Mouse (Mus musculus): ENCODE measurements around the gene Oxnad1. TPM values are rescaled to one million over a fixed set of nuclear protein-coding genes. Genes with fewer than 3 reads are reported as not detected.
"Not testable (repeated sequence)": the region's sequence is repeated elsewhere in the genome, so short reads cannot be mapped to it uniquely, and the experiment has no call there.

Oxnad1 gene
- polyA plus RNA-seq, 1 experiment from 2014 or later: 14.5 TPM

- WGBS: 80% methylated on average over 5 of the region's 5 CpGs
- not testable (repeated sequence) for H3K4me3 ChIP-seq; H3K4me2 ChIP-seq (replicated peaks); H3K4me1 ChIP-seq; H3K27me3 ChIP-seq; H3K36me3 ChIP-seq; H3K9me3 ChIP-seq (replicated peaks); H3K9ac ChIP-seq; ATAC-seq (ENCODE audit: low FRiP score); H3K27ac ChIP-seq
Measured at GRCm38 (mm10) chr14:32125256-32125655, 40.1 kb downstream of the Oxnad1 start.

- 83% methylated on average over 5 of the region's 5 CpGs for WGBS
Measured at GRCm38 (mm10) chr14:32128409-32128808, 43.2 kb downstream of the Oxnad1 start.

GRCm38 (mm10) chr14:32131836-32132235, 46.7 kb downstream of the Oxnad1 start:
- no peaks in the 10 kb centered on the region for H3K4me1 ChIP-seq
- H3K4me3 ChIP-seq: no peak overlapping the region
- H3K36me3 ChIP-seq: no peaks in the 10 kb centered on the region
- ATAC-seq (ENCODE audit: low FRiP score): no peak
- no peaks in the 10 kb centered on the region for H3K9me3 ChIP-seq (replicated peaks)
- no peak overlapping the region for H3K4me2 ChIP-seq (replicated peaks)
- H3K27me3 ChIP-seq: no peaks in the 10 kb centered on the region
- whole genome bisulfite sequencing: 93% methylated on average over 4 of the region's 4 CpGs
- H3K9ac ChIP-seq: no peak overlapping the region
- no peak overlapping the region for H3K27ac ChIP-seq

More at GRCm38 (mm10) chr14:32128409-32128808, 43.2 kb downstream of the Oxnad1 start:
- no peak overlapping the region for H3K27ac ChIP-seq
- ATAC-seq (ENCODE audit: low FRiP score): no peak
- H3K4me1 ChIP-seq: no peaks in the 10 kb centered on the region
- no peaks in the 10 kb centered on the region for H3K36me3 ChIP-seq
- no peak overlapping the region for H3K4me2 ChIP-seq (replicated peaks)
- H3K27me3 ChIP-seq: no peaks in the 10 kb centered on the region
- no peaks in the 10 kb centered on the region for H3K9me3 ChIP-seq (replicated peaks)
- no peak overlapping the region for H3K4me3 ChIP-seq
- H3K9ac ChIP-seq: no peak overlapping the region

- Histone ChIP-seq H3K4me1 (no peaks in the 10 kb centered on the region), H3K27me3 (no peaks in the 10 kb centered on the region), H3K9me3 (replicated peaks) (no peaks in the 10 kb centered on the region), H3K4me2 (replicated peaks) (no peak overlapping the region), H3K36me3 (no peaks in the 10 kb centered on the region), H3K4me3 (no peak overlapping the region), H3K27ac (no peak overlapping the region), H3K9ac (no peak overlapping the region)
- WGBS: 81% methylated on average over 2 of the region's 2 CpGs
- no peak for ATAC-seq (ENCODE audit: low FRiP score)
Measured at GRCm38 (mm10) chr14:32134293-32134692, 49.1 kb downstream of the Oxnad1 start.

GRCm38 (mm10) chr14:32136467-32136866, 51.3 kb downstream of the Oxnad1 start:
- ATAC-seq (ENCODE audit: low FRiP score); H3K4me2 ChIP-seq (replicated peaks); H3K9ac ChIP-seq; H3K4me3 ChIP-seq; H3K36me3 ChIP-seq; H3K4me1 ChIP-seq; H3K9me3 ChIP-seq (replicated peaks); H3K27ac ChIP-seq; H3K27me3 ChIP-seq: not testable (repeated sequence)
- 76% methylated on average over 3 of the region's 3 CpGs for WGBS

- no peak overlapping the region for H3K27ac ChIP-seq
- no peak overlapping the region for H3K4me3 ChIP-seq
- no peak for ATAC-seq (ENCODE audit: low FRiP score)
- no peak overlapping the region for H3K4me2 ChIP-seq (replicated peaks)
- H3K27me3 ChIP-seq: no peaks in the 10 kb centered on the region
- no peaks in the 10 kb centered on the region for H3K9me3 ChIP-seq (replicated peaks)
- H3K9ac ChIP-seq: no peak overlapping the region
- no peaks in the 10 kb centered on the region for H3K4me1 ChIP-seq
- H3K36me3 ChIP-seq: no peaks in the 10 kb centered on the region
- WGBS: 78% methylated on average over 5 of the region's 5 CpGs
Measured at GRCm38 (mm10) chr14:32140359-32140965, 55.3 kb downstream of the Oxnad1 start.

GRCm38 (mm10) chr14:32141723-32142122, 56.5 kb downstream of the Oxnad1 start, which contains the start of gene Msmb:
Gene Msmb (plus strand): TSS chr14:32142023.
- Histone ChIP-seq H3K9me3 (replicated peaks) (no peaks in the 10 kb centered on the region; the same call in 1 of the 2 replicates), H3K36me3 (no peaks in the 10 kb centered on the region), H3K4me3 (no peak within 1 kb of the TSS), H3K9ac (no peak within 1 kb of the TSS), H3K4me2 (replicated peaks) (no peak within 1 kb of the TSS), H3K27ac (no peak within 1 kb of the TSS), H3K27me3 (no peaks in the 10 kb centered on the region), H3K4me1 (no peaks in the 10 kb centered on the region)
- ATAC-seq (ENCODE audit: low FRiP score): no peak
- WGBS: 88% methylated on average over 5 of the region's 5 CpGs

- Histone ChIP-seq H3K9ac (no peak overlapping the region), H3K4me2 (replicated peaks) (no peak overlapping the region), H3K27ac (no peak overlapping the region), H3K9me3 (replicated peaks) (peaks cover 3% of the 10 kb centered on the region), H3K4me3 (no peak overlapping the region), H3K27me3 (no peaks in the 10 kb centered on the region), H3K4me1 (no peaks in the 10 kb centered on the region), H3K36me3 (no peaks in the 10 kb centered on the region)
- ATAC-seq (ENCODE audit: low FRiP score): no peak
Measured at GRCm38 (mm10) chr14:32144734-32145133, 59.6 kb downstream of the Oxnad1 start.

- H3K4me2 ChIP-seq (replicated peaks): no peak overlapping the region
Measured at GRCm38 (mm10) chr14:32145401-32145800, 60.2 kb downstream of the Oxnad1 start.

GRCm38 (mm10) chr14:32145809-32146511, 60.8 kb downstream of the Oxnad1 start:
- no peak overlapping the region for H3K27ac ChIP-seq
- no peak overlapping the region for H3K4me2 ChIP-seq (replicated peaks)
- H3K4me3 ChIP-seq: no peak overlapping the region
- 88% methylated on average over 7 of the region's 7 CpGs for WGBS
- peaks cover 3% of the 10 kb centered on the region for H3K9me3 ChIP-seq (replicated peaks)
- no peak for ATAC-seq (ENCODE audit: low FRiP score)
- no peaks in the 10 kb centered on the region for H3K4me1 ChIP-seq
- H3K27me3 ChIP-seq: no peaks in the 10 kb centered on the region
- H3K36me3 ChIP-seq: no peaks in the 10 kb centered on the region
- no peak overlapping the region for H3K9ac ChIP-seq

More at GRCm38 (mm10) chr14:32145401-32145800, 60.2 kb downstream of the Oxnad1 start:
- Histone ChIP-seq H3K36me3 (no peaks in the 10 kb centered on the region), H3K27ac (no peak overlapping the region), H3K4me3 (no peak overlapping the region), H3K27me3 (no peaks in the 10 kb centered on the region), H3K4me1 (no peaks in the 10 kb centered on the region), H3K9ac (no peak overlapping the region), H3K9me3 (replicated peaks) (peaks cover 3% of the 10 kb centered on the region)
- WGBS: 73% methylated on average over 4 of the region's 4 CpGs
- no peak for ATAC-seq (ENCODE audit: low FRiP score)

- Histone ChIP-seq H3K27ac (no peak overlapping the region), H3K36me3 (no peaks in the 10 kb centered on the region), H3K9ac (no peak overlapping the region), H3K4me1 (no peaks in the 10 kb centered on the region), H3K9me3 (replicated peaks) (peaks cover 3% of the 10 kb centered on the region), H3K4me3 (no peak overlapping the region), H3K27me3 (no peaks in the 10 kb centered on the region), H3K4me2 (replicated peaks) (no peak overlapping the region)
- WGBS: 73% methylated on average over 2 of the region's 2 CpGs
- no peak for ATAC-seq (ENCODE audit: low FRiP score)
Measured at GRCm38 (mm10) chr14:32146578-32146977, 61.4 kb downstream of the Oxnad1 start.

GRCm38 (mm10) chr14:32150872-32151271, 65.7 kb downstream of the Oxnad1 start:
- Histone ChIP-seq H3K4me3 (no peak overlapping the region), H3K4me1 (no peaks in the 10 kb centered on the region), H3K27ac (no peak overlapping the region), H3K9me3 (replicated peaks) (peaks cover 3% of the 10 kb centered on the region), H3K4me2 (replicated peaks) (no peak overlapping the region), H3K9ac (no peak overlapping the region), H3K27me3 (no peaks in the 10 kb centered on the region), H3K36me3 (no peaks in the 10 kb centered on the region)
- 92% methylated on average over 2 of the region's 2 CpGs for WGBS
- ATAC-seq (ENCODE audit: low FRiP score): no peak
